Mouse (Mus musculus): ENCODE measurements around the gene Swsap1. TPM values are rescaled to one million over a fixed set of nuclear protein-coding genes. Genes with fewer than 3 reads are reported as not detected.

Swsap1 gene
- 8.1 and 8.6 TPM in 2 replicates for polyA plus RNA-seq (2016; fragmentation: Nextera tagmentation; extraction: Ambion mirVana)

DNA sequence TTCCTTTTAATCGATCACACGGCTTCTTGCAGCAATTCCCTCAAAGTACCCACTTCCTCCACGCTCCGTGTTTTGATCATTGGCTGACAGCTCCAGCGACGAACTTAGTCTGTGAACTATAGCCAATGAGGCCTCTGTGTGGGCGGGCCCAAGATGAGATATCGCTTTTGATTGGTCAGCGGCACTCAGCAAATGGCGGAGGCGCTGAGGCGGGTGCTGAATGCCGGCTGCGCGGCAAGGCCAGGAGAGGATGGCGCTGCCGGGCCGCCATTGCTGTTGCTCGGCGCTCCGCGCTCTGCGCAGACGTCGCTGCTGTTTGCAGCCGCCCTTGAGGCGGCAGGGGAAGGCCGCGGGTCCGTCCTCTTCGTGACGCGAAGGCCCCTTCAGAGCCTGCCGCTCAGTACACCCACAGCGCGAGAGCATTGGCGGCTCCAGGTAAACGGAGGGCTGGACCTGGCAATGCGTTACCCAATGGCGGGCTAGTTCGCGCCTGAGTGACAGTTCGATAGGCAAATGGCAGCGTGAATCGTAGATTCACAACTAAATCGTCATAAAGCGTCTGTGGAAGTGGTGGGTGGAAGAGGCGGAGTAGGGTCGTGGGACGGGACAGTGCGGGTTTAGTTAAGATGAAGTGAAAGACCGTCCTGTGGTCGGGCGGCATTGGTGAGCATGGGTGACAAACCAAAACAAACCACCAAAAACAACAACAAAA, at the start of gene Swsap1:
TSS of gene Swsap1 (plus strand) at position 186 of the 712 bp plus-strand sequence.
- peak within 1 kb of the TSS; percentile 96 for H3K27ac ChIP-seq (replicated peaks)

DNA sequence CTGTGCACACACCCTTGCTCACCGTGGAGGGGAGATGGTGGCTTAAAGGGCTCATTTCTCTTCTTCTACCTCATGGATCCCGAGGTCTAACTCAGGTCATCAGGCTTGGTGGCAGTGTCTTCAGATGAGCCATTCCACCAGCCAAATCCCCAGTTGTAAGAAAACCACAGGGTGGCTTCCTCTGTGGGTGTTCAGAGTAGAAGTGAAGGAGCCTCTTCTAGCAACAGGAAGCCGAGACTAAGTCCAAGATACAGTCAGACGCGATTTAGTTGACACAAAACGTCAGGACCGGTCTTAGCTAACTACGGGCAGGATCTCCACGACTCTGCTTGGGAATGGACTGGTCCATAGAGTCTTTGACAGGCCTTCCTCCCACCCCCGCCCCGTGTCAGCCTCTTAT, 47.3 kb upstream of the Swsap1 start:
- Histone ChIP-seq H3K27me3 (ENCODE audit: low read depth, poor library complexity, severe bottlenecking) (no peaks in the 10 kb centered on the region), H3K27ac (replicated peaks) (no peak overlapping the region), H3K4me1 (no peaks in the 10 kb centered on the region), H3K4me3 (no peak overlapping the region), H3K9me3 (replicated peaks) (no peaks in the 10 kb centered on the region), H3K36me3 (no peaks in the 10 kb centered on the region)
- no peak for DNase-seq (ENCODE audit: low spot score)
- 79% methylated on average over 11 of the region's 11 CpGs for WGBS

More for the DNA sequence above, at the start of gene Swsap1:
- Histone ChIP-seq H3K9me3 (replicated peaks) (no peaks in the 10 kb centered on the region), H3K27me3 (ENCODE audit: low read depth, poor library complexity, severe bottlenecking) (peaks cover 27% of the 10 kb centered on the region), H3K36me3 (peaks cover 12% of the 10 kb centered on the region), H3K4me3 (peak within 1 kb of the TSS; percentile 78), H3K4me1 (peaks cover 32% of the 10 kb centered on the region)
- WGBS, result under 1% methylated on average over 54 of the region's 54 CpGs
- peak; percentile 98 for DNase-seq (ENCODE audit: low spot score)

DNA sequence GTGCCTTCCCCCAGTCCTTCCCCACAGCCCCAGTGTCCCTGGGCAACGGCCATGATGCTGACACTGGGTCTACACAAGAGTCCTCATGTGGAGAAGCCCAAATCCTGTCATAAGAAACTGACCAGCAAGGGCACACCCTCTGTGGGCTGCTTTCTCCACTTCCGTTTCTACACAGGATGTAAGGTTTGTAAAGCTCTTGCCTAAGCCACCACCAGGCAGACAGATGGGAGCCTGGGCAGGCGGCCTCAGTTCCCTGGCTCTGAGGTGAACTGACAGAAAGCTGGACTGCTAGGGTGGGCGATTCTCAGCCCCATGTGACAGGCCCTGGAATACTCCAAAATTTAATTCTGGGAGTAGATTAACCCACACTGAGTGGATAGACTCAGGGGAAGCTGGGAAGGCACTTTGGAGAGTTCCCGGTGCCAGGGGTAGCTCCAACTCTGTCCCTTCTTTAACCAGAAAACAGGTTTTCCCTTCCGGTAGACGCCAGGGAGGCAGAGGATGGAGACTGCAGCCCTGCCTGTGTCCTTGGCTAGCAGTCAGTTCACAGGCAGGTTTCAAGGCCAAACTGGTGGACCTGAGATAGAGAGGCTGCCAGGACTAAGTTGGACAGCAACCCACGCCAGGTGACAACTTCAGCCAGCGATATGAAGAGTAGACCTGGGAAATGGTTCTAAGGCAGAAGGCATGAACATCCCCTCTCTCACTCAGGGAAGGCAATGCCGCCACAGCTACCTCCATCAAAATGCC, 45.9 kb upstream of the Swsap1 start:
- H3K36me3 ChIP-seq, result no peaks in the 10 kb centered on the region
- 77% methylated on average over 10 of the region's 10 CpGs for WGBS
- peaks cover 3% of the 10 kb centered on the region for H3K27me3 ChIP-seq (ENCODE audit: low read depth, poor library complexity, severe bottlenecking)
- no peak overlapping the region for H3K4me3 ChIP-seq
- DNase-seq (ENCODE audit: low spot score), result no peak
- H3K27ac ChIP-seq (replicated peaks), result no peak overlapping the region
- H3K9me3 ChIP-seq (replicated peaks), result no peaks in the 10 kb centered on the region
- no peaks in the 10 kb centered on the region for H3K4me1 ChIP-seq

DNA sequence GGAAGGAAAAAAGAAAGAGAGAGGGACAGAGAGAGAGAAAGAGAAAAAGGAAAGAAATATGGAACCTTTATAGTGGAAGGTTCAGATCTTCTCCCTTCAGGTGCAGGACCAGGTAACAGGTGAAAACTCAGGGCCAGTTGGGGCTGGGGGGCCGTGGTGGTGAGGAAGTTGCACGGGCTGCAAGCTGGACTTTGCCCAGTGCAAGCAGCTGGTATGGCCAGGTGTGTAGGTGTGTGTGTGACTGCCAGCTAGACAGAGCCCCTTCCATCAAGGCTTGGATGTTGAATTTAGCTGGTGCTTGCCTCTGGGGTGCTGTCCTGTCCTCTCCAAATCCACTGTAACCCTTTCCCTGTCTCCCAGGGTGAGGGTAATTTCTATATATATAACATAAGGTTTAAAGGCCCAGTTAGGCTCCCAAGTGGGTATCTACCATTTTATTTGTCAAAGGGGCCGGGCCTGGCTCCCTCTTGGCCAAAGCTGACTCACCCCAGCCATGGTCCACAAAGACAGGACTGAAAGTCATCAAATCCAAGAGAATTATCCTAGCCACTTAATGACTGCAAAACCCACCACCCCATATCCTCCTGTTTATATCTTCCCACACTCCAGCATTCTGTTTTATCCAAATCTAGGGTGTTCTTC, 38.6 kb upstream of the Swsap1 start:
- no peaks in the 10 kb centered on the region for H3K36me3 ChIP-seq

DNA sequence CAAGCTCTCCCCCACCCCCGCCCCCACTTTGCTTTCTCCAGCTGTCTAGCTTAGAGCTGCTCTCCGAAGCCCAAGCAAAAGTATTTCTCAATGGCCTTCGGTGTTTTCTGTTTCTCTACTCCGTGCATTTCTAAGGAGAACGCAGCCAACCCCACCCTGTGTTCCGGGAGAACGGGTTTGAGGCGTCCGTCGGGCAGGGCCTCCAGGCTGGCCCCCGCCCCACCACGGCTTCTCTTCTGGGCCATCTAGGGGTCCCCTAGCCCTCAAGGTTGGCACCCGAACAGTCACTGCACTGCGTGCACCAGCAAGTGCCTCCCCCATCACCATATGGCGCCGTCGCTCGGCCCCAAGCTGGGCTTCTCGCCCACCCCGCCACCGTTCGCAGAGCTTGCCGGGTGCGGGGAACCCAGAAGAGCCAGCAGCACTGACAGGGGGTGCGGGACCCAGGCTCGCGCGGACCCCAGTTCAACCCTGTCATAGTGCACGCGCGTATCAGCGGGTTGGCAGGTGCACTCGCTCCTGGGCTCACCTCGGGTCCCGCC, 38.0 kb upstream of the Swsap1 start:
- peaks cover 15% of the 10 kb centered on the region for H3K4me1 ChIP-seq
- H3K9me3 ChIP-seq (replicated peaks), result no peaks in the 10 kb centered on the region
- no peak for DNase-seq (ENCODE audit: low spot score)
- H3K27ac ChIP-seq (replicated peaks), result peak overlapping the region; percentile 81
- WGBS, result 3% methylated on average over 35 of the region's 35 CpGs
- no peaks in the 10 kb centered on the region for H3K36me3 ChIP-seq
- H3K4me3 ChIP-seq, result peak overlapping the region; percentile 65
- peaks cover 38% of the 10 kb centered on the region for H3K27me3 ChIP-seq (ENCODE audit: low read depth, poor library complexity, severe bottlenecking)

More for the DNA sequence above, 38.6 kb upstream of the Swsap1 start:
- DNase-seq (ENCODE audit: low spot score), result no peak
- peak overlapping the region; percentile 65 for H3K4me3 ChIP-seq
- H3K4me1 ChIP-seq, result peaks cover 15% of the 10 kb centered on the region
- no peak overlapping the region for H3K27ac ChIP-seq (replicated peaks)
- WGBS, result 74% methylated on average over 3 of the region's 3 CpGs
- H3K27me3 ChIP-seq (ENCODE audit: low read depth, poor library complexity, severe bottlenecking), result peaks cover 38% of the 10 kb centered on the region
- H3K9me3 ChIP-seq (replicated peaks), result no peaks in the 10 kb centered on the region

DNA sequence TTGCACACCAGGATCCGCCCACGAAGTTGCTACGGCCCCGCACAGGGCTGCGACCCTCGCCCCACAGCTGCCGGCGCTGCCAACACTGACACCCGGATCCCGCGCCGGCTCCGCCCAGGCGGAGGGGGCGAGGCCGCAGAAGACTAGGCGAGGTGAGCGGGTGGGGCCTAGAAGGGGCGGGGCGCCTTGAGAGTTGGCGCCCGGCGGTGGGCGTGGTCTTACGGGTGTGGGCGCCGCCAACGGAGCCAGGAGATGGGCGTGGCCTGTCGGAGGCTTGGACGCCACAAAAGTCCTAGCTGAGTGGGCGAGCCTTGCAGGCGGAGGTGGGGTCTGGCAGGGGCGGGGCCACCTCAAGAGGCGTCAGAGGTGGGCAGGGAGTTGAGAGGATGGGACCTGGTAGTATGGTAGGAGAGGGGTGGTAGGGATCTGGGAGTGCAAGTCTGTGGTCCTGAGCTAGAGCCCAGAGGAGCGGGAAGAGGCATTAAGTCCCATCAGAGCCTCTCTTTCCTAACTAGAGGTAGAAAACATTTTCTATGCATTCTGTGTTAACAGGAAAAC, 37.4 kb upstream of the Swsap1 start, which contains the start of gene Rab3d:
TSS of gene Rab3d (minus strand) at position 158 of the 558 bp plus-strand sequence.
- under 1% methylated on average over 36 of the region's 36 CpGs for WGBS
- peak within 1 kb of the TSS; percentile 65 for H3K4me3 ChIP-seq
- no peaks in the 10 kb centered on the region for H3K9me3 ChIP-seq (replicated peaks)
- peak within 1 kb of the TSS; percentile 81 for H3K27ac ChIP-seq (replicated peaks)
- H3K4me1 ChIP-seq, result peaks cover 15% of the 10 kb centered on the region
- peaks cover 38% of the 10 kb centered on the region for H3K27me3 ChIP-seq (ENCODE audit: low read depth, poor library complexity, severe bottlenecking)
- no peaks in the 10 kb centered on the region for H3K36me3 ChIP-seq
- peak; percentile 97 for DNase-seq (ENCODE audit: low spot score)

DNA sequence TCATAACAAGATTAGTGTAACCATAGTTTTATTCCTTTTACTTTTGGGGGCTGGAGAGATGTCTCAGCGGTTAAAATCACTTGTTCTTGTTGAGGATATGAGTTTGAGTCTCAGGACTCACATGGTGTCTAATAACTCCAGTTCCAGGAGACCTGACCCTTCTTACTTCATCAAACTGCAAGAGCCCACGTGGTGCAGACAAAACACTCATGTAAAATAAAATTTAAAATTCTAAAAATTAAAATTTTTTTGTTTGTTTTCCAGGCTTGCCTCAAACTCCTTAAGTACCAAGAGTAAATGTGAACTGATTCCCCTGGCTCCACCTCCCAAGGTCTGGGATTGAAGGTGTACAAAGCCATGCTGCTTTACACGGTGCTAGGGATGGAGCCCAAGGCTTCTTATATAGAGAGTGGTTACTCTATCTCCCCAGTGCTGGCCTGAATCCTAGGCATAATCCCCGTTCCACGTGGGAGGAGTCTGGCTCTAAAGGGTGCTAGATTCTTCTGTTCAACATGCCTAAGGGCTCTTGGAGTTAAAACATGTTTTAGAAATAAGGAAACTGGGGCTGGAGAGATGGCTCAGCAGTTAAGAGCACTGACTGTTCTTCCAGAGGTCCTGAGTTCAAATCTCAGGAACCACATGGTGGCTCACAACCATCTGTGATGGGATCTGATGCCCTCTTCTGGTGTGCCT, 36.7 kb upstream of the Swsap1 start:
- no peaks in the 10 kb centered on the region for H3K9me3 ChIP-seq (replicated peaks)
- H3K4me3 ChIP-seq, result peak overlapping the region; percentile 65; the same call in 1 of the 2 replicates
- DNase-seq (ENCODE audit: low spot score), result no peak
- H3K27me3 ChIP-seq (ENCODE audit: low read depth, poor library complexity, severe bottlenecking), result peaks cover 38% of the 10 kb centered on the region
- peaks cover 15% of the 10 kb centered on the region for H3K4me1 ChIP-seq
- WGBS, result 25% methylated on average over 5 of the region's 5 CpGs
- H3K36me3 ChIP-seq, result peaks cover under 1% of the 10 kb centered on the region; the same call in 1 of the 2 replicates
- H3K27ac ChIP-seq (replicated peaks), result 0 out of 2 replicates have a peak overlapping the region, but pooled peaks have one; percentile 81

DNA sequence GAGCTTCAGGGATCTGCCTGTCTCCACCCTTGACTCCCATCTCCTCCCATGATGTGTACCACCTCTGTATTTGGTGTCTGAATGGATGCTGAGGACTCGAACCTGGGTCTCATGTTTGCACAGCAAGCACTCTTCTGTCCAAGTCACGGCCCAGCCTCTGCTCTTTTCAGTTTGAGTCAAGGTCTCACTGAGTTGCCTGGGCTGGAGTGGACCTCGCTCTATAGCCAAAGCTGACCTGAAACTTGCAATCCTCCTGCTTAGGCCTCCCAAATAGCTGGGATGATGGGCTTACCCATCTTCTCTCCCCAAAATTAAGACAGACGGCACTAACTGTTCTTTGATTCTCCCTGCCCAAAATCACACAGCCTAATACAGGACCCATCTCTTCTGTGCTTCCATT, 32.5 kb upstream of the Swsap1 start:
- H3K27me3 ChIP-seq (ENCODE audit: low read depth, poor library complexity, severe bottlenecking), result 0 out of 2 replicates have a peak, but pooled peaks cover 1% of the 10 kb centered on the region
- H3K4me3 ChIP-seq, result no peak overlapping the region

DNA sequence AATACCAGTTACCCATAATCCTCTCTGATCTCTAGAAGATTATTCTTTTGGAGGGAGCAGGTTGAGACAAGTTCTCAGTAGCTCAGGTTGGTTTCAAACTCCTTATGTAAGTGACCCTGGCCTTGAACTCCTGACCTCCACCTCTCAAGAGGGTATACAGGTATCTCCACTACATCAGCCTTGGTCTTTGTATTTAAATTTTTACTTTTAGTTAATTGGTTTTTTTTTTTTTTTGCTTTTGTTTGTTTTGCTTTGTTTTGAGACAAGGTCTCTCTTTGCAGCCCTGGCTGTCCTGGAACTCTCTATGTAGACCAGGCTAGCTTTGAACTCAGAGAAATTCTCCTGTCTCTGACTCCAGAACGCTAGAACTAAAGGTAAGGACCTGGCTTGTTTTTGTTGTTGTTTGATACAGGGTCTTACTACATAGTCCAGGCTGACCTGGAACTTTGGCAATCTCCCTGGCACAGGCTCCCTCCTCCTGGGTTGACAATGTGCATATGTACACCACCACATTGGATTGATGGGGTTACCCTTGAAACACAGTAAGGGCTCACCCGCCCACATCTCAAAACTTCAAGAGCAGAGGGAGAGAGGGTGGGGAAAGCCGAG, 32.0 kb upstream of the Swsap1 start:
- 76% methylated on average over 3 of the region's 3 CpGs for WGBS
- DNase-seq (ENCODE audit: low spot score), result no peak

More for the DNA sequence above, 32.5 kb upstream of the Swsap1 start:
- H3K27ac ChIP-seq (replicated peaks), result no peak overlapping the region
- H3K36me3 ChIP-seq, result peaks cover 16% of the 10 kb centered on the region
- peaks cover 25% of the 10 kb centered on the region for H3K4me1 ChIP-seq
- no peaks in the 10 kb centered on the region for H3K9me3 ChIP-seq (replicated peaks)
- DNase-seq (ENCODE audit: low spot score), result no peak
- 91% methylated on average over 4 of the region's 4 CpGs for WGBS

DNA sequence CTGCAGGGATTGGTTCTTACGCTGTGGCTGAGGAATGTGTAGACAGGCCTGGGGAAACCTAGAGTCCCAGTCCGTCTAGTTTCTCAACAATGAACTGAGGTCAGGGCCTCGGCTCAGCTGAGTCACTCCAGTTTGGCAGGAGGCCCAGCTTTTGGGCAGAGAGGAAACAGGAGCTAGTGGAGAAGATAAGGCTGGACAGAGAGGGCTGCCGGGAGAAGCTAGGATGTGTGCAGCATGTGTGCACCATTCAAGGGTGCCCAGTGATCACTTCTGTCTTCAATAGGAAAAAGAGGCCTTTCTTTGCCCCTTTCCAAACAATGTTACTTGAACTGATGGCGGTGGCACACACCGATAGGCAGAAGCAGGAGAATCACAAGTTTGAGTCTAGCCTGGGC, 31.5 kb upstream of the Swsap1 start:
- Histone ChIP-seq H3K36me3 (peaks cover 16% of the 10 kb centered on the region), H3K9me3 (replicated peaks) (no peaks in the 10 kb centered on the region), H3K4me3 (no peak overlapping the region), H3K27me3 (ENCODE audit: low read depth, poor library complexity, severe bottlenecking) (no peaks in the 10 kb centered on the region), H3K4me1 (peaks cover 18% of the 10 kb centered on the region), H3K27ac (replicated peaks) (no peak overlapping the region)
- DNase-seq (ENCODE audit: low spot score), result no peak
- 82% methylated on average over 6 of the region's 6 CpGs for WGBS

More for the DNA sequence above, 32.0 kb upstream of the Swsap1 start:
- no peaks in the 10 kb centered on the region for H3K27me3 ChIP-seq (ENCODE audit: low read depth, poor library complexity, severe bottlenecking)
- no peak overlapping the region for H3K4me3 ChIP-seq
- no peak overlapping the region for H3K27ac ChIP-seq (replicated peaks)
- H3K36me3 ChIP-seq, result peaks cover 16% of the 10 kb centered on the region
- peaks cover 19% of the 10 kb centered on the region for H3K4me1 ChIP-seq
- H3K9me3 ChIP-seq (replicated peaks), result no peaks in the 10 kb centered on the region

DNA sequence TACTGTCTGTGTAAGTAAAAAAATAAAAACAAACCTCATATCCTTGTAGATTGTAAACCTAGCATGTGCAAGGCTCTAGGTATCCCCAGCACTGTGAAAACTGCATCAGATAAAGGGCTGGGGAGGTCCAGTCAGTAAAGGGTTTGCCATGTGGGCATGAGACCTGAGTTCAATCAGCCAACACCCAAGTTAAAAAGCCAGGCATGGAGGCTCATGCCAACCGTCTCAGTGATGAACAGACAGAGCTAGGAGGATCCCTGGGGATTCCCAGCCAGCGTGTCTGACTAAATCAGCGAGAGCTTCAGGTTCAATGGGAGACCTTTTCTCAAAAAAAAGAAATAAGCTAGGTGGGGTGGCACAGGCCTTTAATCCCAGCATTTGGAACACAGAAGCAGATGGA, 30.5 kb upstream of the Swsap1 start:
- Histone ChIP-seq H3K27me3 (ENCODE audit: low read depth, poor library complexity, severe bottlenecking) (no peaks in the 10 kb centered on the region), H3K4me1 (peaks cover 18% of the 10 kb centered on the region), H3K27ac (replicated peaks) (no peak overlapping the region), H3K36me3 (peaks cover 16% of the 10 kb centered on the region), H3K4me3 (no peak overlapping the region), H3K9me3 (replicated peaks) (no peaks in the 10 kb centered on the region)
- 94% methylated on average over 3 of the region's 3 CpGs for WGBS
- DNase-seq (ENCODE audit: low spot score), result no peak
